Mouse (Mus musculus) intestine, embryonic 15.5 days (tissue): ENCODE measurements around the gene Pspn. TPM values are rescaled to one million over a fixed set of nuclear protein-coding genes. Genes with fewer than 3 reads are reported as not detected.
A peak's percentile ranks its signal among the peaks of the same experiment; 100 is the strongest.

ENCODE experiments used
- ATAC-seq: fragments of 200-750 bp; cut with Nextera tagmentation; 2 replicates; pipeline ENCODE4 v1.8.0; 2017; ENCODE audit warnings: moderate TSS enrichment, moderate library complexity
- H3K27ac ChIP-seq: fragments of 300-500 bp; sonication (generic); 2 replicates; pipeline ENCODE4 v1.5.1; 2015; ENCODE audit warnings: mild to moderate bottlenecking, inconsistent platforms
- H3K27me3 ChIP-seq: fragments of 300-500 bp; sonication (generic); replicated peaks from 2 replicates; pipeline ENCODE4 v1.6.1; 2015; ENCODE audit warnings: inconsistent platforms
- H3K36me3 ChIP-seq: fragments of 300-500 bp; sonication (generic); 2 replicates; pipeline ENCODE4 v1.6.1; 2015; ENCODE audit warnings: inconsistent platforms
- H3K4me1 ChIP-seq: fragments of 300-500 bp; sonication (generic); replicated peaks from 2 replicates; pipeline ENCODE4 v1.6.1; 2015; ENCODE audit warnings: inconsistent platforms
- H3K4me2 ChIP-seq: fragments of 300-500 bp; sonication (generic); replicated peaks from 2 replicates; pipeline ENCODE4 v1.6.1; 2015; ENCODE audit warnings: mild to moderate bottlenecking, inconsistent platforms
- H3K4me3 ChIP-seq: fragments of 300-500 bp; sonication (generic); replicated peaks from 2 replicates; pipeline ENCODE4 v1.5.1; 2015; ENCODE audit warnings: inconsistent platforms
- H3K9ac ChIP-seq: fragments of 300-500 bp; sonication (generic); 2 replicates; pipeline ENCODE4 v1.6.1; 2015; ENCODE audit warnings: inconsistent platforms
- H3K9me3 ChIP-seq: fragments of 300-500 bp; sonication (generic); 2 replicates; pipeline ENCODE4 v1.6.1; 2016; ENCODE audit warnings: inconsistent platforms
- WGBS: fragments of 180-500 bp; shearing (Covaris S2); methylation state at CpG from one replicate; pipeline ENCODE4 v1.1.7; 2015; 5-methylcytosine and 5-hydroxymethylcytosine counted together
- polyA plus RNA-seq: library from polyadenylated mRNA; unstranded; fragments of >200 nt; fragmentation: Nextera tagmentation; extraction: Ambion mirVana; gene quantifications from 2 replicates; pipeline ENCODE4 v1.2.1, GENCODE M21; 2015

Pspn gene
- polyA plus RNA-seq: 0.45 TPM in 1 of 2 replicates, not detected in the other

DNA sequence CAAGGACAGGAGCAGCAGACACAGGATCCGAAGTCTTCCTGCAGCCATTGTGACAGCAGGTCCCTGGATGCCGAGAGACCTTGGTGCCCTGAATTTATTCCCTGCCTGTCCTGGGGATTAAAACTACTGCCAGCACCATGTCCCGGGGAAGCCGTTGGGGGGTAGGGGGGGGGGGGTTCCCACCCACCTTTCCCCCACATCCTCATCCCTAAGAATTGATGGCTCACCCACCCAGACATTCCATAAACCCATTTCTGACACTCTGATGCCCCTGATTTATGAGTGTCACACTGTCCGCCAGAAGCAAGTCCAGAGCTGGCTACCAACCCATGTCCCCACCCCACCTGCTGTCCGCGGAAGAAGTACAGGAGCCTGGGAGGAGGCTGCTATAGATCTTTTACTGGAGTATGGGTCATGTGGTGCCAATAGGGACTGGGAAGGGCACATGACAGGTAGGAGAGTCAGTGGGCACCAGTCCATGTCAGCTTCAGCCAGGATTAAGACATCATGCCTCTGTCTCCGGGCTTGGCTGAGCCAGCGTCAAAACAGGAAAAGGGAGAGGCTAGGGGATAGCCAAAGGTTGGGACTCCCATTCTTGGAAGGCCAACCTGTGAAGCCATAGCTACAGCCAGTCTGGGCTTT lies at the start of gene Pspn:
Pspn (minus strand) TSS at position 51 of the 642 bp plus-strand sequence.
- no peak within 1 kb of the TSS for H3K4me2 ChIP-seq
- 87% methylated on average over 9 of the region's 9 CpGs for WGBS

DNA sequence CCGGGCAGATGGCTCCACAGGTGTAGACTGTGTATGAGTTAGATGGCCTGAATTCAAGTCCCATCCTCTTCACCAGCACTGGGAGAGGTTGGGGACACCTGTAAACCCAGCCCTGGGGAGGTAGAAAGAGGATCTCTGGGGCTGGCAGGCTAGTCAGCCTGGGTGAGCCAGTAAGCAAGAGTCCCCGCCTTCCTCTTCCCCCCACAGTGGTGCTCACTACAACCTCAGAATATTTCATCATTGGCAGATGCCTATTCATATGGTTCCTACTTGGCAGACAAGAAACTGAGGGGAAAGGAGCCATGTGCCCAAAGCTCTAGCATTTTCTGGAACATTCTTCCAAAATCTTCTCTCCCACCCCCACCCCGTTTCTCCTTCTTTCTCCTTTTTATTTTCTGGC lies 49.0 kb upstream of the Pspn start:
- Histone ChIP-seq H3K27ac (no peak overlapping the region), H3K4me3 (no peak overlapping the region), H3K27me3 (no peaks in the 10 kb centered on the region), H3K4me2 (no peak overlapping the region), H3K36me3 (no peaks in the 10 kb centered on the region), H3K4me1 (no peaks in the 10 kb centered on the region), H3K9me3 (no peaks in the 10 kb centered on the region), H3K9ac (no peak overlapping the region)
- ATAC-seq: no peak
- 85% methylated on average over 3 of the region's 3 CpGs for WGBS

More for the DNA sequence above, at the start of gene Pspn:
- no peak within 1 kb of the TSS for H3K9ac ChIP-seq
- H3K4me3 ChIP-seq: no peak within 1 kb of the TSS
- H3K27ac ChIP-seq: no peak within 1 kb of the TSS
- no peaks in the 10 kb centered on the region for H3K27me3 ChIP-seq
- peaks cover 25% of the 10 kb centered on the region for H3K36me3 ChIP-seq
- H3K4me1 ChIP-seq: peaks cover 5% of the 10 kb centered on the region
- ATAC-seq: no peak
- H3K9me3 ChIP-seq: no peaks in the 10 kb centered on the region

DNA sequence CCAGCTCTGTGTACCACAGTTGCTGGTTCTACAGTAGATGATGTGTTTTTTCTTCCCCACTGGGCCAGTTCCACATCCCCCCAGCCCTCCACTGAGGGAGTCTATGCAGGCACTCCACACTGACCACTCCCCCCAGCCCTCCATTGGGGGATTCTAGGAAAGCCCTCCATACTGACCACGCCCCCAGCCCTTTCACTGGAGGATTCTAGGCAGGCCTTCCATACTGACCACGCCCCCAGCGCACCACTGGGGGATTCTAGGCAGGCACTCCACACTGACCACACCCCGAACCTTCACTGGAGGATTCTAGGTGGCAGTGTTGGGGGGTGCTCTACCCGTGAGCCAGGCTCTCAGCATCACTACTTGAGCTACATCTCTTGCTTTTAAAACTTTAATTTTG lies 47.6 kb upstream of the Pspn start:
- Histone ChIP-seq H3K4me2 (no peak overlapping the region), H3K36me3 (no peaks in the 10 kb centered on the region), H3K9ac (no peak overlapping the region), H3K4me3 (no peak overlapping the region), H3K9me3 (no peaks in the 10 kb centered on the region), H3K4me1 (no peaks in the 10 kb centered on the region), H3K27me3 (no peaks in the 10 kb centered on the region), H3K27ac (no peak overlapping the region)
- WGBS: 43% methylated on average over 5 of the region's 5 CpGs
- ATAC-seq: peak; percentile 55; the same call in 1 of the 2 replicates

- H3K4me3 ChIP-seq: no peak within 1 kb of the TSS
- H3K4me2 ChIP-seq: no peak within 1 kb of the TSS
- H3K9ac ChIP-seq: no peak within 1 kb of the TSS
- peaks cover 4% of the 10 kb centered on the region; the same call in 1 of the 2 replicates for H3K27me3 ChIP-seq
- no peak for ATAC-seq
- H3K9me3 ChIP-seq: no peaks in the 10 kb centered on the region
- H3K27ac ChIP-seq: no peak within 1 kb of the TSS
- 71% methylated on average over 8 of the region's 8 CpGs for WGBS
- H3K4me1 ChIP-seq: 0 out of 2 replicates have a peak, but pooled peaks cover 3% of the 10 kb centered on the region
- no peaks in the 10 kb centered on the region for H3K36me3 ChIP-seq
Observed at GRCm38 (mm10) chr17:57041554-57041953, 41.7 kb upstream of the Pspn start, which contains the start of gene Slc25a41. Gene Slc25a41, minus strand, starts transcription at chr17:57041654.

- ATAC-seq: no peak
- Histone ChIP-seq H3K4me1 (0 out of 2 replicates have a peak, but pooled peaks cover 3% of the 10 kb centered on the region), H3K9ac (no peak overlapping the region), H3K4me2 (0 out of 2 replicates have a peak overlapping the region, but pooled peaks have one; percentile 40), H3K36me3 (no peaks in the 10 kb centered on the region), H3K27me3 (peaks cover 4% of the 10 kb centered on the region; the same call in 1 of the 2 replicates), H3K4me3 (no peak overlapping the region), H3K27ac (no peak overlapping the region), H3K9me3 (no peaks in the 10 kb centered on the region)
- WGBS: 38% methylated on average over 8 of the region's 8 CpGs
Observed at GRCm38 (mm10) chr17:57038978-57039377, 39.2 kb upstream of the Pspn start.

- ATAC-seq: no peak
- no peak overlapping the region for H3K4me3 ChIP-seq
- H3K4me1 ChIP-seq: peaks cover 8% of the 10 kb centered on the region; the same call in 1 of the 2 replicates
- no peak overlapping the region for H3K27ac ChIP-seq
- 90% methylated on average over 4 of the region's 4 CpGs for WGBS
- no peaks in the 10 kb centered on the region for H3K27me3 ChIP-seq
- no peaks in the 10 kb centered on the region for H3K9me3 ChIP-seq
- no peak overlapping the region for H3K9ac ChIP-seq
- peaks cover 7% of the 10 kb centered on the region; the same call in 1 of the 2 replicates for H3K36me3 ChIP-seq
- H3K4me2 ChIP-seq: peak overlapping the region; percentile 69
Observed at GRCm38 (mm10) chr17:57032854-57033253, 33.0 kb upstream of the Pspn start.

- peak; percentile 98 for ATAC-seq
- Histone ChIP-seq H3K27ac (peak overlapping the region; percentile 85), H3K9me3 (no peaks in the 10 kb centered on the region), H3K27me3 (no peaks in the 10 kb centered on the region), H3K9ac (peak overlapping the region; percentile 39), H3K4me1 (peaks cover 8% of the 10 kb centered on the region; the same call in 1 of the 2 replicates), H3K36me3 (peaks cover 15% of the 10 kb centered on the region; the same call in 1 of the 2 replicates), H3K4me3 (peak overlapping the region; percentile 39), H3K4me2 (peak overlapping the region; percentile 69)
- under 1% methylated on average over 38 of the region's 38 CpGs for WGBS
Observed at GRCm38 (mm10) chr17:57031661-57032420, 32.0 kb upstream of the Pspn start.

DNA sequence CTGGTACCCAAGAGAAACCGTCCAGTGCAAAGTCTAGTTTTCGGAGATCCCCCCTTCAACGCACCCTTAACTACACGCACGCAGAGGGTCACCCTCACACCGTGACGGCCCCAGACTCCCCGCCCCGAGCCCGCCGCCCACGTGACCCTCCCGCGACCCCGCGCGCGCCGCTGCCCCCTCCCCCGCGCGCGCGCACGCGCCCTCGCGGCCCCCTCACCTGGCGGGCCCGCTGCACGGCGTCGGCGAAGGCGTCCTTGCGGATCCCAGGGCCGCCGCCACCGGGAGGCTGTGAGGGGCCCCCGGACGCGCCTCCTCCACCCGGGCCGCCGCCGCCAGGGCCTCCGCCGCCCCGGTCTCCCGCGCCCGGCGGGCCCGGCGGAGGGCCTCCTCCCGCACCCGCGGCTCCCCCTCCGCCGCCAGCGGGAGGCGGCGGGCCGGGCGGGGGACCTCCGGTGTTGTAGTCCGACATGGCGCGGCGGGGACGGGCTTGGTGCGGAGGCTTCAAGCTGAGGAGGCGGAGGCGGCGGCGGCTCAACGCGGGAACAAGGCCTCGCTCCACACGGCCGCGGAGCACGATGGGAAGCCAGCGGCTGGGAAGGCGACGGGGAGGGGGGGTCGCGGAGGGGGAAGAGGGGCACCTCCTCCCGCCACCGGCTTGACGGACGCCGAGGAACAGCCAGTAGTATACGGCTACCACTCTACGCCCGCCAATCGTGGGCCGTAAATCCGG lies 31.3 kb upstream of the Pspn start, which contains the start of gene Khsrp:
Khsrp (minus strand) TSS at position 592 of the 730 bp plus-strand sequence.
- ATAC-seq: peak; percentile 1; the same call in 1 of the 2 replicates
- Histone ChIP-seq H3K27ac (peak within 1 kb of the TSS; percentile 93), H3K4me3 (peak within 1 kb of the TSS; percentile 92), H3K9ac (peak within 1 kb of the TSS; percentile 99), H3K9me3 (no peaks in the 10 kb centered on the region), H3K4me1 (peaks cover 8% of the 10 kb centered on the region; the same call in 1 of the 2 replicates), H3K4me2 (peak within 1 kb of the TSS; percentile 84), H3K36me3 (peaks cover 22% of the 10 kb centered on the region; the same call in 1 of the 2 replicates), H3K27me3 (no peaks in the 10 kb centered on the region)
- WGBS: under 1% methylated on average over 97 of the region's 99 CpGs

- Histone ChIP-seq H3K4me3 (peak overlapping the region; percentile 92), H3K9ac (peak overlapping the region; percentile 99), H3K27ac (no peak overlapping the region), H3K4me2 (peak overlapping the region; percentile 84), H3K36me3 (peaks cover 34% of the 10 kb centered on the region), H3K4me1 (peaks cover 8% of the 10 kb centered on the region; the same call in 1 of the 2 replicates), H3K9me3 (no peaks in the 10 kb centered on the region), H3K27me3 (no peaks in the 10 kb centered on the region)
- 29% methylated on average over 8 of the region's 8 CpGs for WGBS
- ATAC-seq: no peak
Observed at GRCm38 (mm10) chr17:57029691-57030090, 29.9 kb upstream of the Pspn start.

GRCm38 (mm10) chr17:57027471-57027870 lies 27.7 kb upstream of the Pspn start:
- peaks cover 57% of the 10 kb centered on the region for H3K36me3 ChIP-seq
- H3K4me2 ChIP-seq: no peak overlapping the region
- peaks cover 8% of the 10 kb centered on the region; the same call in 1 of the 2 replicates for H3K4me1 ChIP-seq
- WGBS: 92% methylated on average over 4 of the region's 4 CpGs
- no peak overlapping the region for H3K27ac ChIP-seq
- ATAC-seq: no peak
- no peaks in the 10 kb centered on the region for H3K27me3 ChIP-seq
- H3K4me3 ChIP-seq: no peak overlapping the region
- H3K9me3 ChIP-seq: no peaks in the 10 kb centered on the region
- no peak overlapping the region for H3K9ac ChIP-seq

DNA sequence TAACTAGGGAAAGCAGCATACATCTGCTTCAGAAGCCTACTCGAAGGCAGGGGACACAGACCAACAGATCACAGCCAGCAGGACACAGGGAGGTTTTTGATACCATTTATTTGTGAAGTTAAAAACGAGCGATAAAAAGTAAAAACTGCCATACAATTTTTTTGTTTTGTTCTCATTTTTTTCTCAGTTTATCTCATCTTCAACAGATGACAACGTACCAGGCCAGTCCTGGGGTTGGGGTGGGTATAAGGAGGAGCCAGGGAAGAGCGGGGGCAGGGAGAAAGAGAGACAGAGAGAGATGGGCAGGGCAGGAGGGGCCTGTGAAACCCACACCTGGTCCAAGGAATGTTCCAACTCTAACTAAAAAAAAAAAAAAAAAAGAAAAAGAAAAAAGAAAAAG lies 21.1 kb upstream of the Pspn start:
- WGBS: 87% methylated on average over 5 of the region's 5 CpGs
- no peaks in the 10 kb centered on the region for H3K9me3 ChIP-seq
- no peaks in the 10 kb centered on the region for H3K4me1 ChIP-seq
- H3K9ac ChIP-seq: no peak overlapping the region
- no peak for ATAC-seq
- no peak overlapping the region for H3K27ac ChIP-seq
- peaks cover 47% of the 10 kb centered on the region for H3K36me3 ChIP-seq
- H3K27me3 ChIP-seq: no peaks in the 10 kb centered on the region
- H3K4me3 ChIP-seq: no peak overlapping the region
- no peak overlapping the region for H3K4me2 ChIP-seq
